Mouse (Mus musculus) left cerebral cortex, postnatal 10 days (tissue): ENCODE data around the gene Ano10. TPM values are rescaled to one million over a fixed set of nuclear protein-coding genes. Genes with fewer than 3 reads are reported as not detected.
"Not testable (repeated sequence)": the region's sequence is repeated elsewhere in the genome, so short reads cannot be mapped to it uniquely, and the experiment has no call there.

ENCODE experiments used
- DNase-seq, 2 experiments: peaks; one replicate each; pipeline ENCODE4 v3.0.0; 2021 to 2022; ENCODE audit warnings: low spot score in 2 of 2, mixed read lengths in 1 of 2; ENCODE audit errors: extremely low spot score in 1 of 2
- intact Hi-C: fragments of 180-260 bp; cut with DNase I; formaldehyde crosslinking; loops from one replicate; pipeline ENCODE4 v1.15.1; 2025
- total RNA-seq, 2 experiments: library from RNA; stranded (reverse); gene quantifications; 2 replicates each; pipeline ENCODE4 v1.2.3; 2021

Ano10 gene
- 10 to 100 TPM; 31.5 to 33.8 TPM for total RNA-seq

DNA sequence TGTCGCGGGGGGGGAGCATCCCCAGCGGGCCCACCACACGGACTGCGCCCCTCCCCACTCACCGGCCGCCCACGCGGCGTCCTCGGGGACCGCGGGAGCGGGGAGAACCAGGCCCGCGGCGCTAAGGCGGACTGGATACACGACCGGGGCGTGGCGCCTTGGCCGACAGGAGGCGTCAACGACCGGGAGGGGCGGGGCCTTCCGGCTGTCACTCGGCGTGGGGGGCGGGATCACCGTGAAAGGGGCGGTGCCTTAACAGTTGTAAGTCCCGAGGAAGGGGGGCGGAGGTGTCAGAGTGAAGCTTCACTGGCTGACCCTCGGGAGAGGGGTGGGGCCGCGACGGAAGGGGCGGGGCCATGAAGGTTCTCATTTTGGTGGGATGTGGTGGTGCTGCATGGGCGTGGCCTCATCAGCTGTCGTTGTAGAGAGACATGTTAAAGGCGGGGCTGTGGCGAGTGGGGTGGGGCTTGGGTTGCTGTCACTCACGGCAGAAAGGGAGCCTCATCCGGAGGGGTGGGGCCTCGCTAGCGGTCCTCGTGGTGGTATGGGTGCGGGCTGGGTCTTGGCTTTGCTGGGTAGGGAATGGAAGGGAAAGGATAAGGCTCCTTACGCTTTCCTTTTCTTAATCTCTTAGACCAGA is at the start of gene Ano10:
Gene Ano10 (minus strand): TSS at position 182 of the 640 bp plus-strand sequence.
- peak; percentile 96 to 98 for DNase-seq
- intact Hi-C loops: no loop called here

DNA sequence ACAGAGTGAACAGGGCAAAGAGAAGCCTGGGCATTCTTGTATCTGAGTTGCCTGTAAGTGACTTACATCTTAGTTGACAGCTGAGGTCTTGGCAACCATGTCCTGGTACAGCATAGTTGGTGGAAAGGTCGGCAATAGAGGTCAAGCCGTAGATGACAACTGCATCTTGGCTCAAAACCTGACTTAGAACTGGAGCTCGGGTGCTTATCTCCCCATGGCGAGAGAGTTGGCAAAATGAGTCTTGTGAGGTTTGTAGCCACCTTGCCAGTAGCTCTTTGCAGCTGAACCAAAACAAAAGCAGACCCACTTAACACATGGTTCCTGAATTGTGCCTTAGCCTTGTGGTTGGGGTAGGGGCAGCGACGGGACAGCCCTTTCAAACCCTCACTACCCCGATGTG is 49.2 kb upstream of the Ano10 start:
- DNase-seq: no peak
- intact Hi-C loops: no loop called here

DNA sequence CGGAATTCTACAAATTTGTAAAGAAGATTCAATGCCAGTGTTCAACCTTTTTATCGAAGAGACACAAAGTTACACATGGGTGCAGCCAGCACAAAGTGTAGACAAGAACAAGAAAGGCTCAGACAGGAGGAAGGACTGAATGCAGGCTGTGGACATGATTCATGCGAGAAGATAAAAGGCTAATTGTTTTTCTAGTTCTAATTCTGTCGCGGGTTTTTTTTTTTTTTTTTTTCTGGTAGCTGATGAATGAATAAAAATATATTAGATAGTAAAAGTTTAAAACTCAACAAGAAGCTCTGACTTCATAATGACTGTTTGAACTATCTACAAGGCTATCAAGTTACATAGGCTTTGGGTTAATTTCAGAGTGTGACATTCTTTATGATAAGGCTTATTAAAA is 45.7 kb upstream of the Ano10 start:
- intact Hi-C loops: no loop called here
- no peak for DNase-seq

DNA sequence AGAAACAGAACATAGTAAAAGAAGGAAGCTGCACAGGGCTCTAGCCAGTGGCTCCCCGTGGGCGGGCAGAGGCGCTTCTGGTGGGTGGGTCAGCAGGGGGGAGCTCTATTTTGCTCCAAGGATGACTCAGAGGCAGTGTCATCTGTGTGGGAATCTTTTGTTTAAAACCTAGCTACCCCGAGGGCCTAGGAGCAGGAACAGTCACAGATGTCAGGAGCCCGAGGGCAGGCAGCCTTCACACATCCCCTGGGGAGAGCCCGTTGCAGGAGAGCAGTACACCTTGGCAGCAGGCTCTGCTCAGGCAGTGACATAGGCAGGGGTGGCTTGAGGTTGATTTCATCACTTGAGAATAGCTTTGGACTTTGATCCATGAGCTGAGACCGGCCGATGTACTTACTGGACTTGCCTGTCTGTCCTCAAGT is 43.3 kb upstream of the Ano10 start:
- DNase-seq: no peak
- intact Hi-C loops: no loop called here

DNA sequence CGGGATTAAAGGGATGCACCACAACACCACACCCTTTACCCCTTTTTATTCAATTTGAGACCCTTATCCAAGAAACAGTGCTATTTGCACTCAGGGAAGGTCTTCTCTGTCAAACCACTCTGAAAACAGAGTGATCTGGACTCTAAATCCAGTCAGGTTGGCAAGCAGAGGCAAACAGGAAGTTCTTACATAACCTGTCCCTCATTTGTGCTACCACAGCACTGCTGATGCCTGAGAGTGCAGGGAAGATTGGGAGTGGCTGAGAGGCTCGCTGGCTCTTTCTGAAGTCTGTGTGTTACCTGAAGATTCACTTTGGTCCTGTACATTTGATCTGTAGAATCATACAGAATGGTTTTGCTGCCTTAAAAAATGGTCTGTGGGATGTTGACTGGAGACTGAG is 42.5 kb upstream of the Ano10 start:
- intact Hi-C loops: no loop called here
- DNase-seq: no peak

DNA sequence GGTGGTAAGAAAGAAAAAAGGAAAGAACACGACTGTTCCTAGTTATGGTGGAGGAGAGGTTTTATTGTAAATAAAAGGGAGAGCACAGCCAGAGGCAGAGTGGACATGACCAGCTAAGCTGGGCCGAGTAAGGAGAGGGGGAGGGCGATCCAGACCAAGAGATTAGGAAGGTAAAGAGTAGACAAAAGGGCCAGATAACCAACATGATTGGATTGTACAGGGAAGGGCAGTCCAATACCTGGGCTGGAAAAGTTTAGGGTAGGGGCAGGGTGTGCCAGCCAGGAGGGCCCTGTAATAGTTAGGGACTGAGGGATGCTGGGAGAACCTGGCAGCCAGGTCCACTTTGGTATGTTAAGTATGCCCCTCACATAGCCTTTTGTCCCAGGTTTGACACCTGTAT is 34.0 kb upstream of the Ano10 start:
- intact Hi-C loops: no loop called here
- no peak for DNase-seq

DNA sequence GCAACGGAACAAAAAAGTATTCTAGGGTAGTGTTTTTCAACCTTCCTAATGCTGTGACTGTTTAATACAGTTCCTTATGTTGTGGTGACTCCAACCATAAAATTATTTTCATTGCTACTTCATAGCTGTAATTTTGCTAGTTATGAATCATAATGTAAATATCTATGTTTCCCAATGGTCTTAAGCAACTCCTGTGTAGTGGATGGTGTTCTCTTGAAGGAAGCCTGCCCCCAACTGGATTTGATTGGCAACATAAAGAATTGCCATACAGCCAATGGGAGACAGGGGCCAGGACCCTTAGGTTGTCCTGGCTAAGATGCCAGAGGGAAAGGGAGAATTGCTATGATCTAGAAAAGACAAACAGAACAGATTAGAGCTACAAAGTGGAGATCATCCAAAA is 31.8 kb upstream of the Ano10 start:
- intact Hi-C loops: no loop called here
- no peak for DNase-seq

DNA sequence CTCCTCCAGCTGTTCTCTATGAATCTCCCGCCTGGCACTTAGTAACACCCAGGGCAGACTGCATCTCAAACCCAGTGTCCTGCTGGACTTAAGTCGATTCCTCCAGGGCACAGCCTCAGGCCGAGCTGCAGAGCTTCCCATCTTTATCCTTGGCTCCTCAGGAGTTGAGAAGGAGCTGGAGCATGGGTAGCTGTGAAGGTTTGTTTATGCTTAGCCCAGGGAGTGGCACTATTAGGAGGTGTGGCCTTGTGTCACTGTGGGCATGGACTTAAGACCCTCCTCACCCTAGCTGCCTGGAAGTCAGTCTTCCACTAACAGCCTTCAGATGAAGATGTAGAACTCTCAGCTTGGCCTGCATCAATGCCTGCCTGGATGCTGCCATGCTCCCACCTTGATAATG is 28.1 kb upstream of the Ano10 start:
- no peak for DNase-seq
- intact Hi-C loops: no loop called here

DNA sequence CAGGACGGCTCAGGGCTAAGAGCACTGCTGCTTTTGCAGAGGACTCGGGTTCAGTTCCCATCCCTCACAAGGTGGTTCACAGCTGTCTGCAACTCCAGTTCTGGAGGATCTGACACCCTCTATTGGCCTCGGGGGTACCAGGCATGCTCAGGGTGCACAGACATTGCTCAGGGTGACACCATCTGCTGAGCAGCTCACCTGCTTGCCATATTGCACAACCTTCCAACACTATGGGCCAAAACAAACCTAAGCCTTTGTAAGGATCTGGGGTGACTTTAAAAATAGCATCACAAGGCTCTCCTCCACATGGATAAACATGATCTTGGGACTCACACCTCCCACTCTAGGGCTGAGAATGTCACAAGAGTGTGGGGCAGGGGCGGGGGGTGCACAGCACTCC is 26.4 kb upstream of the Ano10 start:
- no peak for DNase-seq
- intact Hi-C loops: no loop called here

DNA sequence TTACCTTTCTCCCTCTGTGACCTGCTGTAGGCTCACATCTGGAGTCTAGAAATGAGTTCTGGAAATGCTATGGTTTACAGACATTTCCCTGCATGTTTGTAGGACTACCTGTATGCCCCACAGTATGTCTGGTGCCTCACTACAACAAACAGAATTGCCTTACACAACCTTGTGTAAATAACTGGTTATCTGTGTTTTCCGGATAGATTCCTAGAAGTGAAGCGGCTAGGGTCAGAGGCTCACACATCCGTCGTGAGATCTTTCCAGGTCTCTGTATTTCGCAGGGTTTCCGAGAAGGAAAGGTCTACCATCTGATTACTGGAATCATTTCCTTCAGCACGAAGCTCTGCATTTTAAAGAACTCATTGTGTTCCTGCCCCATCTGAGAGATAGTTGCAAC is 22.3 kb upstream of the Ano10 start:
- DNase-seq: no peak
- intact Hi-C loops: no loop called here

DNA sequence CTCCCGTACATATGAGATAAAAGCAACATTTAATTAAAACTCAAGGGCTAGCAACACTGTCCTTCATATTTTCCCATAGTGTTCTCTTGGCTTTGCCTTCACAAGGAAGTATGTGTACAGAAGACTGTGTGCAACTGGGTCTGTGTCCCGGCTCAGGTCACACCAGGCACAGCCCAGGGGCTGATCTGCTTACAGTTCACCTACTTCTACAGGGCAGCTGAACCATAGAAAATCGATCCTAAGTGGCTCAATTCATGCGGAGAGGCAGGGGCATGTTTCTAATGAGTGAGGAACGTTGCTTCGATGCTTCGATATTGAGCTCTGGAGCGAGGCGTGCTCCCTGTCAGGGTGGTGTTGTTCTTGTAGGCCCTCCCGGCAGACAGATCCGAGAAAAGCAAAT is 21.3 kb upstream of the Ano10 start:
- intact Hi-C loops: no loop called here

DNA sequence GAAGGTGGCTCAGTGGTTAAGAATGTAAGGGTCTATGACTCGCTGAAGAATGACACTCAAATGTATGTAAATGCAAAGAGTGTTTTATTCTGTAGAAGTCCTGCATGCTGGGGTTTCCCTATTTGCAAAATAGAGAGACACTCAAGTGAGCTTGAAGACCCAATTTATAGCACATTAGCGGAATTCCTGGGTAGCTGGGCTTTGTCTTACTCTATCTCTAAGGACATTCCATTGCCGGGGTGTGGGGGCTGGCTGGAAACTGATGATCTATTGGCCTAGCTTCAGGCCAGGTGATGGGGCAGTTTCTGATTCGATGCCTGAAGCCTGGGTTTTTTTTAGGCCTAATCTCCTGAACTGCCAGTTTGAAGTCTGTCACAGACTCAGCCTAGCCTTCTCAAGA is 20.7 kb upstream of the Ano10 start:
- DNase-seq: no peak
- intact Hi-C loops: no loop called here

More for the DNA sequence above, 21.3 kb upstream of the Ano10 start:
- no peak for DNase-seq

DNA sequence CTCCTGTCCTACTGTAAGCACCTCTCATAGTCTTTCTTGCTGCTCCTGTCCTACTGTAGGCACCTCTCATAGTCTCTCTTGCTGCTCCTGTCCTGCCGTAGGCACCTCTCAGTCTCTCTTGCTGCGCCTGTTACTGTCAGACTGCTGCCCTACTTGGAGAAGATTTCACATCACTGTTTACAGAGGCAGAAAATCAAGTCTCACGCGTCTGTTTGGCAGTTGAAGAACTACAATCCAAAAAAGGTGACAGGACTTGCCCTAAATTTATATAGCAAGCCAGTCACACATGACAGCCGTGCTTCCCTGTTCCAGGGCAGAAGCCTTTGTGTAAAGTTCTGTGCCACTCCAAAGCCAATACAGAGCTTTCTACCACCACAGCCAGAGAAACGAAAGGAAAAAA is 20.2 kb upstream of the Ano10 start:
- DNase-seq: no peak
- intact Hi-C loops: no loop called here

DNA sequence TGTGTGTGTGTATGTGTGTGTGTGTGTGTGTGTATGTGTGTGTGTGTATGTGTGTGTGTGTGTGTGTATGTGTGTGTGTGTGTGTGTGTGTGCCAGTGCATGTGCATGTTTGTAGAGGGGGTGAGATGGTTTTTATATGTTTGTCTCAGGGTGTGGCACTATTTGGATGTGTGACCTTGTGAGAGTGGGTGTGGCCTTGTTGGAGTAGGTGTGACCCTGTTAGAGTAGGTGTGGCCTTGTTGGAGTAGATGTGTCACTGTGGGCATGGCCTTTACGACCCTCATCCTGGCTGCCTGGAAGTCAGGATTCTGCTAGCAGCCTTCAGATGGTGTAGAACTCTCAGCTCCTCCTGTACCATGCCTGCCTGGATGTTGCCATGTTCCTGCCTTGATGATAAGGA is 18.9 kb upstream of the Ano10 start:
- intact Hi-C loops: loop anchor here (2.0 kb wide), 1 partner anchor 64 kb away; no protein-coding TSS in a partner anchor
- DNase-seq: not testable (repeated sequence)

DNA sequence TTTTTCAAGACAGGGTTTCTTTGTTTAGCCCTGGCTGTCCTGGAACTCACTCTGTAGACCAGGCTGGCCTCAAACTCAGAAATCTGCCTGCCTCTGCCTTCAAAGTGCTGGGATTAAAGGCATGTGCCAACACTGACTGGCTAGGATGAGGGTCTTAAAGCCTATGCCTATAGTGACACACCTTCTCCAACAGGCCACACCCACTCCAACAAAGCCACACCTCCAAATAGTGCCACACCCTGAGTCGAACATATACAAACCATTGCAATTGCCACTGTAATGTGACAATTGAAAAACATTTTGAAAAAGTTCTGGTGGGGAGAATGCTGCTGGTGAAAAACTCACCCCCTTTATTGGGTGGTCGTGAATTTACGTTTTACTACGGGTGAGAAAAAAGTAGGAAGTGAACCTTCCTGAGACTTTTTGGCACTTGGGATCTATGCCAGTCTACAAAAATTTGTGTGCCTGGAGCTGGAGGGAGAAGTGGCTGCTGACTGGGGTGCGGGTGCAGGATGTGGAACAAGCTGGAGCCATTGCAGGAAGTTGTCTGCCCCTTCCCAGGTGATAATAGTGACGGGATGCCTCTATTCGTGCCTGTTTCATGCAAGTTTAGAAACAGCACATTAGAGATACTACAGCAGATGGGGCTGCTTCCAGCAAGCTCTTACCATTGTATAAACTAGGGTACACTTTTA is 18.2 kb upstream of the Ano10 start:
- no peak for DNase-seq
- intact Hi-C loops: loop anchor here (2.0 kb wide), 1 partner anchor 64 kb away; no protein-coding TSS in a partner anchor

DNA sequence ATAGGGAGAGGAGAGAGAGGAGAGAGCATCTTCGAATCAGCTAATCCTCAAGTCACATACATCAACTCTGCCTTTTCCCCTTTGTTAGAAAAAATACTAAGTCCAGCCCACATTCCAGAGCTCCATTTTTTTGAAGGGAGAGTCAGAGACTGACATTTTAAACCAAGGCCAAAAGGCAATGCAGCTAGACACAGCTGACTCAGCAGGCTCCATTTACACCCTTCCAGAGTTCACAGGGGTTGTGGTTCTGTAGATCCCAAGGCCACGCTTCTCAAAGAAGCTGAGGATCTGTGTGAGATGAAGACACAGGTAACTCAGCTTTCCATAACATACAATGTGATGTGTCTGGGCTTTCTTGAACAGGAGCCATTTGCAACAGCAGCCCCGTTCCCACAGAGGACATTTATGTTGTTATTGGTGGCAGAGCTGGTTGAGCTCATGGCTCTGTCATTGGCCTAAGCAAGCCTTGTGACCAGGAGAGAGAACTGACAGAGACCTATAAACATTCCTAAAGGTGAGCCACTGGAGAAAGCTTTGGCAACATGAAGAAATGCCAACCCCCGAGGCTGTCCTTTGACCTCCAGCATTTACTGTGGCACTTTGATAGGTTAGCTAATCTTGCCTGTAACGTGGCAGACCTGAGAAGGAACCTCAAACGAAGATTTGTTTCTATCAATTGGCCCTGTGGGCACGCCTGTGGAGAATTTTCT is 17.0 kb upstream of the Ano10 start:
- DNase-seq: no peak
- intact Hi-C loops: no loop called here

DNA sequence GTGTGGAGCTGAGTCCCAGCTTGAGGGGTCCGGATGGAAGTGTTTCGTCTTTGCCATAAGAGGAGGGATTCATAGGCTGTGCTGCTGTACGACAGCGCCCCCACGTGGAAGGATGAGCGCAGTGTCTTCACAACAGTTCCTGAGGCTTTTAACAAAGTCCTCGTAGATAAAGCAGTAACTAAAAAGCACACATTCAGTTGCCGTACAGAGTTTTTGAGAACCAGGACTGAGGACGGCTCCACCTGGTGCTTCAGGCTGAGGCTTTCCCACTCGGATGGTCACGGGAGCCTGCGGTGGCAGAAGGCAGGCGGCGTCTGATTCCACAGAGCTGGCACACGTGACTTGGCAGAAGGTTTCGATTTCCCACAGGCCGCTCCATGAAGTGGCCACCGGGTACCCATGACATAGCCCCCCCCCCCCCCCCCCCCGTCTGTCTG is 16.4 kb upstream of the Ano10 start:
- peak; percentile 79 to 86 for DNase-seq
- intact Hi-C loops: no loop called here

DNA sequence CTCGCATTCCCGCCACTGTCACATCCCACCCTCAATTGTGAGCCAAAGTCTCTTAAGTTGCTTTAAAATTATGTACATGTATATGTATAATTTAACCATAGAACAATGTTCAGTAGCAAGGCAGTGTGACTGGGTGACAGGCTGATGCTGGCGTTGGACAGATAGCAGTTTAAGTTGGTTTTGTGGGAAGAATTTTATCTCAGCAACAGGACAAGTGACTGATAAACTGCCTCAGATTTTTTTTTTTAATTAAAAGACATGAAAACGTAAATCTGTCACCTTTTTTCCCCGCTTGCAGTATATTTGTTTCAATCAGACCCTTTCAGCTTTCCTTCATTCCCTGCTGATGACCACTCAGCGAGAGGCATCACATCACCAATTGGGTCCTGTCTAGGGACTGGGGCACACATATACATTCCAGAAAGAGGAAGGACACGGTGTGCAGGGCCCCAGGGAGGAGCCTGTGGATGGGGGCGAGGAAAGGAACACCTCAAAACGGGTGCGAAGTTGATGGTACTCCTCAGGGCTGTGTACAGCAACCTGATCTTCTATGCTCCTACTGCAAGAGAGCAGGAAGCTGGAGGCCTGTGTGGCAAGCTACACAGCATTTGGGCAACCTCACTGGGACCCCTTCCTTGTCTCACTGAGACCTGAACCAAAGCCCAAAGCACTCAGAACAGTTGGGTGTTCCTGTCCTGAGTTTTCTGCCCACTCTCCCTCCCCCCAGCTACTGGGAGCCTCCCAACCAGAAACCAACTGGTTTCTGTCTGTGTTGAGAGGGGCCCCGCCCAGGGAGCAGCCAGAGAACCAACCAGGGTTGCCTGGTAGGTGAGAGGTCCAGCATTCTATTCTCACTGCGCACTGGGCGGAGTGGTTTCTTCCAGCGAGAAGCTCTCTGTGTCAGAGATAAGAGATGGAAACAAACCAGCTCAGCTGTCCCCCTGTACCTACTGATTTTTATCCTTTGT is 15.1 kb upstream of the Ano10 start:
- peak in 1 of 2 experiments; percentile 26 for DNase-seq
- intact Hi-C loops: no loop called here

DNA sequence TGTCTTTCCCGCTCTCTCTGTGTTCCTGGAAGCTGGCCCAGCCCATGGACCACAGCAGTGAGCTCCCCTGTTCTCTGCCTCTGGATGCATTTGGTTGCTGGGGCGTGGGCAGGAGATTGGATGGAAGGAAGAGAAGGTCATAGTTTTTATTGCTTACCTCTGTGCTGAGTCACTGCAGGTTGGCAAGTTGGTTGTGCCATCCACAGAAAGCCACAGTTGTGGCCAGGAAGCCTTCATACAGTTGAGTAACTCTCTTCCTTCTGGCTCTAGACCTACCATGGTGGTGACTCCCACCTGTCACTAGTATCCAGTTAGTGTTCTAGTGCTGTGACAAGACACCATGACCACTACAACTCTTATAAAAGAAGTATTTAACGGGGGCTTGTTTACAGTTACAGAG is 11.1 kb upstream of the Ano10 start:
- no peak for DNase-seq
- intact Hi-C loops: no loop called here
